Mouse (Mus musculus): ENCODE measurements around the gene Vps13d. TPM values are rescaled to one million over a fixed set of nuclear protein-coding genes. Genes with fewer than 3 reads are reported as not detected.

Gene Vps13d
- polyA plus RNA-seq (2016; fragmentation: Nextera tagmentation; extraction: Ambion mirVana): 6.3 and 8.7 TPM in 2 replicates

GRCm38 (mm10) chr4:145194559-145195162 lies at the start of gene Vps13d:
Vps13d (minus strand) TSS chr4:145195005.
- WGBS: under 1% methylated on average over 53 of the region's 53 CpGs
- Histone ChIP-seq H3K27me3 (ENCODE audit: low read depth, poor library complexity, severe bottlenecking) (no peaks in the 10 kb centered on the region), H3K27ac (peak within 1 kb of the TSS; percentile 85), H3K4me3 (peak within 1 kb of the TSS; percentile 82), H3K9me3 (replicated peaks) (no peaks in the 10 kb centered on the region), H3K4me1 (peaks cover 17% of the 10 kb centered on the region), H3K36me3 (peaks cover 7% of the 10 kb centered on the region)
- peak; percentile 95 for DNase-seq (ENCODE audit: low spot score)

- Histone ChIP-seq H3K9me3 (replicated peaks) (no peaks in the 10 kb centered on the region), H3K27me3 (ENCODE audit: low read depth, poor library complexity, severe bottlenecking) (peaks cover 41% of the 10 kb centered on the region), H3K36me3 (no peaks in the 10 kb centered on the region), H3K4me3 (no peak overlapping the region), H3K4me1 (peaks cover 27% of the 10 kb centered on the region), H3K27ac (no peak overlapping the region)
- DNase-seq (ENCODE audit: low spot score): no peak
- WGBS: 74% methylated on average over 1 of the region's 1 CpGs
These were observed 48.0 kb upstream of the Vps13d start for GRCm38 (mm10) chr4:145242719-145243350.

- no peak overlapping the region for H3K27ac ChIP-seq
- H3K4me3 ChIP-seq: no peak overlapping the region
- peaks cover 16% of the 10 kb centered on the region for H3K4me1 ChIP-seq
- DNase-seq (ENCODE audit: low spot score): no peak
- WGBS: 83% methylated on average over 4 of the region's 4 CpGs
- no peaks in the 10 kb centered on the region for H3K36me3 ChIP-seq
- peaks cover 20% of the 10 kb centered on the region for H3K27me3 ChIP-seq (ENCODE audit: low read depth, poor library complexity, severe bottlenecking)
- no peaks in the 10 kb centered on the region for H3K9me3 ChIP-seq (replicated peaks)
These were observed 46.0 kb upstream of the Vps13d start for GRCm38 (mm10) chr4:145240723-145241231.

GRCm38 (mm10) chr4:145239049-145239830 lies 44.4 kb upstream of the Vps13d start:
- no peaks in the 10 kb centered on the region for H3K9me3 ChIP-seq (replicated peaks)
- peak overlapping the region; percentile 61 for H3K27ac ChIP-seq
- no peaks in the 10 kb centered on the region for H3K36me3 ChIP-seq
- no peak overlapping the region for H3K4me3 ChIP-seq
- WGBS: 52% methylated on average over 4 of the region's 4 CpGs
- peaks cover 16% of the 10 kb centered on the region for H3K4me1 ChIP-seq
- peak; percentile 47 for DNase-seq (ENCODE audit: low spot score)
- H3K27me3 ChIP-seq (ENCODE audit: low read depth, poor library complexity, severe bottlenecking): peaks cover 5% of the 10 kb centered on the region; the same call in 1 of the 2 replicates

GRCm38 (mm10) chr4:145236027-145236426 lies 41.2 kb upstream of the Vps13d start:
- no peaks in the 10 kb centered on the region for H3K9me3 ChIP-seq (replicated peaks)

GRCm38 (mm10) chr4:145233487-145234228 lies 38.9 kb upstream of the Vps13d start:
- Histone ChIP-seq H3K27ac (no peak overlapping the region), H3K4me3 (no peak overlapping the region), H3K36me3 (no peaks in the 10 kb centered on the region), H3K4me1 (peaks cover 3% of the 10 kb centered on the region; the same call in 1 of the 2 replicates), H3K27me3 (ENCODE audit: low read depth, poor library complexity, severe bottlenecking) (no peaks in the 10 kb centered on the region), H3K9me3 (replicated peaks) (no peaks in the 10 kb centered on the region)
- 61% methylated on average over 3 of the region's 3 CpGs for WGBS
- DNase-seq (ENCODE audit: low spot score): no peak

More at GRCm38 (mm10) chr4:145236027-145236426, 41.2 kb upstream of the Vps13d start:
- H3K27me3 ChIP-seq (ENCODE audit: low read depth, poor library complexity, severe bottlenecking): no peaks in the 10 kb centered on the region
- H3K27ac ChIP-seq: no peak overlapping the region
- 92% methylated on average over 7 of the region's 7 CpGs for WGBS
- no peak overlapping the region for H3K4me3 ChIP-seq
- H3K4me1 ChIP-seq: peaks cover 16% of the 10 kb centered on the region
- no peaks in the 10 kb centered on the region for H3K36me3 ChIP-seq
- no peak for DNase-seq (ENCODE audit: low spot score)

- Histone ChIP-seq H3K27ac (no peak overlapping the region), H3K9me3 (replicated peaks) (no peaks in the 10 kb centered on the region), H3K36me3 (no peaks in the 10 kb centered on the region), H3K27me3 (ENCODE audit: low read depth, poor library complexity, severe bottlenecking) (no peaks in the 10 kb centered on the region), H3K4me1 (no peaks in the 10 kb centered on the region), H3K4me3 (no peak overlapping the region)
- 92% methylated on average over 5 of the region's 5 CpGs for WGBS
- no peak for DNase-seq (ENCODE audit: low spot score)
These were observed 36.9 kb upstream of the Vps13d start for GRCm38 (mm10) chr4:145231732-145232131.

- DNase-seq (ENCODE audit: low spot score): no peak
- WGBS: 96% methylated on average over 2 of the region's 2 CpGs
- H3K4me3 ChIP-seq: no peak overlapping the region
- no peaks in the 10 kb centered on the region for H3K9me3 ChIP-seq (replicated peaks)
- no peaks in the 10 kb centered on the region for H3K36me3 ChIP-seq
- H3K27ac ChIP-seq: no peak overlapping the region
- H3K4me1 ChIP-seq: no peaks in the 10 kb centered on the region
- H3K27me3 ChIP-seq (ENCODE audit: low read depth, poor library complexity, severe bottlenecking): no peaks in the 10 kb centered on the region
These were observed 35.8 kb upstream of the Vps13d start for GRCm38 (mm10) chr4:145230647-145231046.

- Histone ChIP-seq H3K27me3 (ENCODE audit: low read depth, poor library complexity, severe bottlenecking) (no peaks in the 10 kb centered on the region), H3K4me3 (no peak overlapping the region), H3K4me1 (no peaks in the 10 kb centered on the region), H3K36me3 (no peaks in the 10 kb centered on the region), H3K27ac (no peak overlapping the region), H3K9me3 (replicated peaks) (no peaks in the 10 kb centered on the region)
- WGBS: 95% methylated on average over 5 of the region's 5 CpGs
- DNase-seq (ENCODE audit: low spot score): no peak
These were observed 34.8 kb upstream of the Vps13d start for GRCm38 (mm10) chr4:145229524-145230163.

GRCm38 (mm10) chr4:145229051-145229450 lies 34.2 kb upstream of the Vps13d start:
- Histone ChIP-seq H3K36me3 (no peaks in the 10 kb centered on the region), H3K4me3 (no peak overlapping the region), H3K27ac (no peak overlapping the region), H3K9me3 (replicated peaks) (no peaks in the 10 kb centered on the region), H3K4me1 (no peaks in the 10 kb centered on the region), H3K27me3 (ENCODE audit: low read depth, poor library complexity, severe bottlenecking) (no peaks in the 10 kb centered on the region)
- 90% methylated on average over 6 of the region's 6 CpGs for WGBS
- DNase-seq (ENCODE audit: low spot score): no peak

GRCm38 (mm10) chr4:145224613-145225012 lies 29.8 kb upstream of the Vps13d start:
- no peaks in the 10 kb centered on the region for H3K4me1 ChIP-seq
- no peak overlapping the region for H3K27ac ChIP-seq
- H3K4me3 ChIP-seq: no peak overlapping the region
- H3K36me3 ChIP-seq: no peaks in the 10 kb centered on the region
- no peaks in the 10 kb centered on the region for H3K27me3 ChIP-seq (ENCODE audit: low read depth, poor library complexity, severe bottlenecking)
- no peak for DNase-seq (ENCODE audit: low spot score)
- 88% methylated on average over 4 of the region's 4 CpGs for WGBS
- no peaks in the 10 kb centered on the region for H3K9me3 ChIP-seq (replicated peaks)

GRCm38 (mm10) chr4:145222064-145222463 lies 27.3 kb upstream of the Vps13d start:
- WGBS: 85% methylated on average over 8 of the region's 8 CpGs

More at GRCm38 (mm10) chr4:145222064-145222463, 27.3 kb upstream of the Vps13d start:
- Histone ChIP-seq H3K9me3 (replicated peaks) (no peaks in the 10 kb centered on the region), H3K27me3 (ENCODE audit: low read depth, poor library complexity, severe bottlenecking) (no peaks in the 10 kb centered on the region), H3K27ac (no peak overlapping the region), H3K4me1 (no peaks in the 10 kb centered on the region), H3K4me3 (no peak overlapping the region), H3K36me3 (no peaks in the 10 kb centered on the region)
- no peak for DNase-seq (ENCODE audit: low spot score)
